In genomic region chr2:19146289-19146688, GRCm38 (mm10) we compare ENCODE assay signal across 14 mouse cellular contexts. TPM values are rescaled to one million over a fixed set of nuclear protein-coding genes. Genes with fewer than 3 reads are reported as not detected.
DNase-seq lines count a peak whose midpoint lies in the region; TF ChIP-seq lines count a peak whose summit lies in the region.
"Had no signal": no experiment of that assay in that cellular context is flagged by ENCODE, and none has a peak within 500 bp of the region (broad histone marks: within the 10 kb centered on the region; RNA-seq: fewer than 3 reads in every experiment).

No protein-coding gene starts in this region.

- H3K27me3 ChIP-seq in kidney, adult 2 months (replicated peaks; ENCODE audit: control insufficient read depth, insufficient read depth, low read length): no peaks in the 10 kb centered on the region
- H3K27me3 ChIP-seq: embryonic facial prominence, embryonic 13.5 days; liver, embryonic 15.5 days had no signal

- 24% methylated on average over 6 of the region's 6 CpGs for WGBS in kidney, adult 2 months

- intact Hi-C loops in heart, postnatal 25 days (cut with DNase I): no loop called here
- intact Hi-C loops in left cerebral cortex, adult 2 months (cut with DNase I): no loop called here
- intact Hi-C loops in left cerebral cortex, postnatal 36 days (cut with DNase I): no loop called here

- no peak for TF ChIP-seq POLR2A in kidney, adult 2 months (IDR thresholded peaks at IDR 0.05; ENCODE audit: low read depth, low read length)

- no peaks in the 10 kb centered on the region for H3K36me3 ChIP-seq in kidney, adult 2 months (ENCODE audit: control insufficient read depth, insufficient read depth, low read length)
- H3K36me3 ChIP-seq: embryonic facial prominence, embryonic 13.5 days; liver, embryonic 15.5 days had no signal

- no peak for TF ChIP-seq CTCF in left cerebral cortex, adult 2 months (IDR thresholded peaks at IDR 0.05)
- TF ChIP-seq CTCF in kidney, adult 2 months (conservative IDR thresholded peaks at IDR 0.05; ENCODE audit: insufficient read depth, insufficient read length, low read depth, low read length): no peak

- H3K4me3 ChIP-seq in left cerebral cortex, adult 2 months: no peak overlapping the region
- no peak overlapping the region for H3K4me3 ChIP-seq in kidney, adult 2 months (ENCODE audit: insufficient read depth, low read depth, low read length)
- H3K4me3 ChIP-seq: embryonic facial prominence, embryonic 13.5 days; liver, embryonic 15.5 days had no signal

- DNase-seq in heart, adult 11 months: peak; percentile 87
- no peak for DNase-seq in heart, postnatal 25 days (ENCODE audit: low spot score)
- no peak for DNase-seq in left cerebral cortex, adult 2 months (ENCODE audit: extremely low spot score in 1 of 2, low spot score in 2 of 2)
- no peak for DNase-seq in left cerebral cortex, postnatal 36 days (ENCODE audit: low spot score in 2 of 2)
- DNase-seq in kidney, adult 2 months: peak; percentile 57
- DNase-seq in lung, postnatal 36 days: peak; percentile 10
- DNase-seq in right cerebral cortex, postnatal 10 days (ENCODE audit: low spot score in 2 of 2): no peak
- no peak for DNase-seq in embryo, embryonic 10 days (ENCODE audit: low spot score)
- DNase-seq: spleen, adult 18-20 months; thymus, adult 18-20 months had no signal

- no peaks in the 10 kb centered on the region; the same call in 1 of the 2 replicates for H3K4me1 ChIP-seq in kidney, adult 2 months (ENCODE audit: control insufficient read depth, insufficient read depth, low read length)
- H3K4me1 ChIP-seq: liver, embryonic 15.5 days had no signal

- H3K27ac ChIP-seq in left cerebral cortex, adult 2 months: peak overlapping the region; percentile 75
- peak overlapping the region; percentile 68 for H3K27ac ChIP-seq in kidney, adult 2 months (ENCODE audit: insufficient read depth, low read depth, low read length)
- H3K27ac ChIP-seq: embryonic facial prominence, embryonic 13.5 days; liver, embryonic 15.5 days had no signal

RNA-seq across cellular contexts. Expression of gene Armc3, which starts 52.8 kb away (rescaled TPM):
- not detected for total RNA-seq in heart, postnatal 25 days (2021)
- under 1 TPM; 0.48 to 0.56 TPM for total RNA-seq in left cerebral cortex, adult 2 months (2021)
- total RNA-seq in left cerebral cortex, postnatal 36 days (2021): under 1 TPM; 0.47 to 0.54 TPM
- 0.08 and 0.10 TPM in 2 replicates for polyA plus RNA-seq in kidney, adult 2 months (2012; rRNA removed)
- total RNA-seq: heart, postnatal 10 days had no signal
- polyA plus RNA-seq: Patski had no signal

Comparison
In these comparisons a context has a peak if more than half of its experiments do, and no peak if none do; other contexts are left out.
1. DNase-seq: peak in heart, adult 11 months (single experiment), kidney, adult 2 months (single experiment) and lung, postnatal 36 days (single experiment); none in heart, postnatal 25 days (single experiment), left cerebral cortex, adult 2 months (0 of 2), left cerebral cortex, postnatal 36 days (0 of 2), right cerebral cortex, postnatal 10 days (0 of 2) and embryo, embryonic 10 days (single experiment).